Mouse (Mus musculus): ENCODE measurements at regions not wholly inside any gene's neighbourhood (a gene's known extent, or its start where the extent isn't known, plus 50 kb on each side); places are given as distances from the start of the nearest gene placed in this dataset.

- no peak overlapping the region for H3K27ac ChIP-seq (replicated peaks; ENCODE audit: insufficient read depth, low read depth, low read length)
- no peaks in the 10 kb centered on the region for H3K4me1 ChIP-seq (ENCODE audit: control insufficient read depth, insufficient read depth, low read length)
- H3K9ac ChIP-seq (ENCODE audit: low read depth, low read length) = no peak overlapping the region
- no peaks in the 10 kb centered on the region for H3K27me3 ChIP-seq (ENCODE audit: control insufficient read depth, insufficient read depth, low read length)
- TF ChIP-seq CTCF (IDR thresholded peaks at IDR 0.05; ENCODE audit: low read depth, low read length) (no peak), POLR2A (IDR thresholded peaks at IDR 0.05; ENCODE audit: extremely low read depth, insufficient read depth, low read length) (no peak)
- no peak for DNase-seq (ENCODE audit: extremely low read depth, low read depth, low spot score)
- no peak overlapping the region for H3K4me3 ChIP-seq (ENCODE audit: insufficient read depth, low read depth, low read length)
- no peaks in the 10 kb centered on the region for H3K79me2 ChIP-seq (ENCODE audit: control insufficient read depth, insufficient read depth, low read length)
- 85% methylated on average over 9 of the region's 9 CpGs for WGBS
- no peaks in the 10 kb centered on the region for H3K36me3 ChIP-seq (ENCODE audit: control insufficient read depth, insufficient read depth, low read length)
Observed at GRCm38 (mm10) chr8:103912983-103913926, 188.2 kb upstream of the Cdh5 start.

GRCm38 (mm10) chr8:103913927-103914640 lies 187.3 kb upstream of the Cdh5 start:
- TF ChIP-seq POLR2A (IDR thresholded peaks at IDR 0.05; ENCODE audit: extremely low read depth, insufficient read depth, low read length) (no peak), CTCF (IDR thresholded peaks at IDR 0.05; ENCODE audit: low read depth, low read length) (no peak)
- Histone ChIP-seq H3K9ac (ENCODE audit: low read depth, low read length) (no peak overlapping the region), H3K4me3 (ENCODE audit: insufficient read depth, low read depth, low read length) (no peak overlapping the region), H3K4me1 (ENCODE audit: control insufficient read depth, insufficient read depth, low read length) (no peaks in the 10 kb centered on the region), H3K27ac (replicated peaks; ENCODE audit: insufficient read depth, low read depth, low read length) (no peak overlapping the region), H3K79me2 (ENCODE audit: control insufficient read depth, insufficient read depth, low read length) (no peaks in the 10 kb centered on the region), H3K27me3 (ENCODE audit: control insufficient read depth, insufficient read depth, low read length) (no peaks in the 10 kb centered on the region), H3K36me3 (ENCODE audit: control insufficient read depth, insufficient read depth, low read length) (no peaks in the 10 kb centered on the region)
- 49% methylated on average over 6 of the region's 6 CpGs for WGBS
- DNase-seq (ENCODE audit: extremely low read depth, low read depth, low spot score) = no peak

GRCm38 (mm10) chr8:103919324-103919723 lies 182.1 kb upstream of the Cdh5 start:
- Histone ChIP-seq H3K27ac (replicated peaks; ENCODE audit: insufficient read depth, low read depth, low read length) (no peak overlapping the region), H3K79me2 (ENCODE audit: control insufficient read depth, insufficient read depth, low read length) (no peaks in the 10 kb centered on the region), H3K27me3 (ENCODE audit: control insufficient read depth, insufficient read depth, low read length) (no peaks in the 10 kb centered on the region), H3K36me3 (ENCODE audit: control insufficient read depth, insufficient read depth, low read length) (no peaks in the 10 kb centered on the region), H3K9ac (ENCODE audit: low read depth, low read length) (no peak overlapping the region), H3K4me1 (ENCODE audit: control insufficient read depth, insufficient read depth, low read length) (no peaks in the 10 kb centered on the region), H3K4me3 (ENCODE audit: insufficient read depth, low read depth, low read length) (no peak overlapping the region)
- no peak for TF ChIP-seq CTCF (IDR thresholded peaks at IDR 0.05; ENCODE audit: low read depth, low read length)
- TF ChIP-seq POLR2A (IDR thresholded peaks at IDR 0.05; ENCODE audit: extremely low read depth, insufficient read depth, low read length) = no peak
- no peak for DNase-seq (ENCODE audit: extremely low read depth, low read depth, low spot score)
- WGBS = 77% methylated on average over 3 of the region's 3 CpGs

- H3K27me3 ChIP-seq (ENCODE audit: control insufficient read depth, insufficient read depth, low read length) = no peaks in the 10 kb centered on the region
- DNase-seq (ENCODE audit: extremely low read depth, low read depth, low spot score) = no peak
- no peaks in the 10 kb centered on the region for H3K79me2 ChIP-seq (ENCODE audit: control insufficient read depth, insufficient read depth, low read length)
- TF ChIP-seq CTCF (IDR thresholded peaks at IDR 0.05; ENCODE audit: low read depth, low read length) (no peak), POLR2A (IDR thresholded peaks at IDR 0.05; ENCODE audit: extremely low read depth, insufficient read depth, low read length) (no peak)
- 95% methylated on average over 4 of the region's 4 CpGs for WGBS
- H3K27ac ChIP-seq (replicated peaks; ENCODE audit: insufficient read depth, low read depth, low read length) = no peak overlapping the region
- H3K36me3 ChIP-seq (ENCODE audit: control insufficient read depth, insufficient read depth, low read length) = no peaks in the 10 kb centered on the region
- no peak overlapping the region for H3K9ac ChIP-seq (ENCODE audit: low read depth, low read length)
- H3K4me3 ChIP-seq (ENCODE audit: insufficient read depth, low read depth, low read length) = no peak overlapping the region
- no peaks in the 10 kb centered on the region for H3K4me1 ChIP-seq (ENCODE audit: control insufficient read depth, insufficient read depth, low read length)
Observed at GRCm38 (mm10) chr8:103921621-103922020, 179.8 kb upstream of the Cdh5 start.

- no peak overlapping the region for H3K9ac ChIP-seq (ENCODE audit: low read depth, low read length)
- no peaks in the 10 kb centered on the region for H3K27me3 ChIP-seq (ENCODE audit: control insufficient read depth, insufficient read depth, low read length)
- no peak for DNase-seq (ENCODE audit: extremely low read depth, low read depth, low spot score)
- H3K36me3 ChIP-seq (ENCODE audit: control insufficient read depth, insufficient read depth, low read length) = no peaks in the 10 kb centered on the region
- H3K79me2 ChIP-seq (ENCODE audit: control insufficient read depth, insufficient read depth, low read length) = no peaks in the 10 kb centered on the region
- H3K4me1 ChIP-seq (ENCODE audit: control insufficient read depth, insufficient read depth, low read length) = no peaks in the 10 kb centered on the region
- H3K4me3 ChIP-seq (ENCODE audit: insufficient read depth, low read depth, low read length) = no peak overlapping the region
- 71% methylated on average over 2 of the region's 2 CpGs for WGBS
- TF ChIP-seq POLR2A (IDR thresholded peaks at IDR 0.05; ENCODE audit: extremely low read depth, insufficient read depth, low read length) (no peak), CTCF (IDR thresholded peaks at IDR 0.05; ENCODE audit: low read depth, low read length) (no peak)
- H3K27ac ChIP-seq (replicated peaks; ENCODE audit: insufficient read depth, low read depth, low read length) = no peak overlapping the region
Observed at GRCm38 (mm10) chr8:103922746-103923145, 178.7 kb upstream of the Cdh5 start.
